Mouse (Mus musculus): Measurements from ENCODE around the gene Hist1h1d.

- TF ChIP-seq CTCF (IDR thresholded peaks at IDR 0.05; ENCODE audit: extremely low read depth, insufficient read depth, low read length), result no peak
- TF ChIP-seq POLR2A (IDR thresholded peaks at IDR 0.05; ENCODE audit: extremely low read depth, insufficient read depth, low read length), result no peak
Observed at GRCm38 (mm10) chr13:23554393-23554792, 1.3 kb downstream of the Hist1h1d start.

All from cortical plate, adult 2 months (tissue).